Mouse (Mus musculus) lung, postnatal 0 days (tissue): ENCODE data around the gene Shmt2. TPM values are rescaled to one million over a fixed set of nuclear protein-coding genes. Genes with fewer than 3 reads are reported as not detected.
A peak's percentile ranks its signal among the peaks of the same experiment; 100 is the strongest.

Source experiments
- ATAC-seq: fragments of 200-750 bp; cut with Nextera tagmentation; 2 replicates; pipeline ENCODE4 v1.8.0; 2017; ENCODE audit warnings: moderate library complexity
- DNase-seq: peaks from one replicate; pipeline ENCODE4 v3.0.0-alpha.2; 2016; ENCODE audit warnings: low spot score
- H3K27ac ChIP-seq: fragments of 300-500 bp; sonication (generic); 2 replicates; pipeline ENCODE4 v1.5.1; 2014; ENCODE audit warnings: antibody characterized with exemption, mild to moderate bottlenecking, low read length, mixed read lengths
- H3K27me3 ChIP-seq: fragments of 300-500 bp; sonication (generic); replicated peaks from 2 replicates; pipeline ENCODE4 v1.6.1; 2014; ENCODE audit warnings: low read length, mixed read lengths; ENCODE audit not compliant: insufficient read depth
- H3K36me3 ChIP-seq: fragments of 300-500 bp; sonication (generic); 2 replicates; pipeline ENCODE4 v1.6.1; 2014; ENCODE audit warnings: low read length, mixed read lengths; ENCODE audit not compliant: insufficient read depth
- H3K4me1 ChIP-seq: fragments of 300-500 bp; sonication (generic); 2 replicates; pipeline ENCODE4 v1.6.1; 2014; ENCODE audit warnings: antibody characterized with exemption, low read depth, low read length, mixed read lengths; ENCODE audit not compliant: insufficient read depth
- H3K4me2 ChIP-seq: fragments of 300-500 bp; sonication (generic); replicated peaks from 2 replicates; pipeline ENCODE4 v1.6.1; 2014; ENCODE audit warnings: low read depth, mild to moderate bottlenecking, low read length, moderate library complexity, mixed read lengths
- H3K4me3 ChIP-seq: fragments of 300-500 bp; sonication (generic); 2 replicates; pipeline ENCODE4 v1.5.1; 2014; ENCODE audit warnings: low read depth, low read length
- H3K9ac ChIP-seq: fragments of 300-500 bp; sonication (generic); replicated peaks from 2 replicates; pipeline ENCODE4 v1.6.1; 2014; ENCODE audit warnings: low read depth, mild to moderate bottlenecking
- H3K9me3 ChIP-seq: fragments of 300-500 bp; sonication (generic); 2 replicates; pipeline ENCODE4 v1.6.1; 2016; ENCODE audit warnings: low read length, mixed read lengths
- CTCF ChIP-seq: IDR thresholded peaks from 2 replicates; pipeline ENCODE4 v1.5.1; 2016; ENCODE audit warnings: antibody characterized with exemption, mild to moderate bottlenecking
- EP300 ChIP-seq: IDR thresholded peaks from 2 replicates; pipeline ENCODE4 v1.6.1; 2016; ENCODE audit warnings: antibody characterized with exemption, mild to moderate bottlenecking, control low read depth
- WGBS: fragments of 180-500 bp; shearing (Covaris S2); extraction: QIAGEN DNeasy Blood & Tissue Kit; methylation state at CpG from one replicate; pipeline ENCODE4 v1.1.7; 2014; 5-methylcytosine and 5-hydroxymethylcytosine counted together
- polyA plus RNA-seq: library from polyadenylated mRNA; unstranded; fragments of >200 nt; fragmentation: Nextera tagmentation; extraction: Ambion mirVana; gene quantifications from 2 replicates; pipeline ENCODE4 v1.2.1, GENCODE M21; 2015

Shmt2 gene
- polyA plus RNA-seq, 1 experiment from 2014 or later, result 27.1 TPM

DNA sequence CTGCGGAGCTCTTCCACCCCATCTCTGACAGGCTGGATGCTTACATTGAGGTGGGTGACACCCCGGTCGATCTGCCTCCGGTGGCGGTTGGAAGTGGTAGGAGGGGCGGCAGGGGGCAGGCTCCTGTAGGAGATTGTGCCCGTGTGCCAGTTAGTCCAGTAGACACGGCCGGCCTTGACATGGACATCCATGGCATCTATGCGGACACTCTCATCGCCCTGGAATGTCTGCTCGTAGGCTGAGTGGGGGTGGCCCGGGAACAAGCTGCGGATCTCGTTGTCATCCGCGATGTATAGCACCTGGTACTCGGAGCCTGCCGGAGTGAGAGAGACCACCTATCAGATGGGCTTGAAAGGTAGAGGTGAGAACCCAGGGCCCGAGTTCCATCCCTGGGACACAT is 22.1 kb upstream of the Shmt2 start:
- 84% methylated on average over 20 of the region's 20 CpGs for WGBS
- no peak overlapping the region for H3K4me3 ChIP-seq
- H3K4me1 ChIP-seq, result no peaks in the 10 kb centered on the region
- DNase-seq, result no peak
- no peak overlapping the region for H3K27ac ChIP-seq
- ATAC-seq, result no peak
- no peak for TF ChIP-seq EP300
- no peak for TF ChIP-seq CTCF
- peaks cover 14% of the 10 kb centered on the region; the same call in 1 of the 2 replicates for H3K36me3 ChIP-seq
- no peak overlapping the region for H3K9ac ChIP-seq
- H3K4me2 ChIP-seq, result no peak overlapping the region
- H3K27me3 ChIP-seq, result no peaks in the 10 kb centered on the region
- no peaks in the 10 kb centered on the region for H3K9me3 ChIP-seq

DNA sequence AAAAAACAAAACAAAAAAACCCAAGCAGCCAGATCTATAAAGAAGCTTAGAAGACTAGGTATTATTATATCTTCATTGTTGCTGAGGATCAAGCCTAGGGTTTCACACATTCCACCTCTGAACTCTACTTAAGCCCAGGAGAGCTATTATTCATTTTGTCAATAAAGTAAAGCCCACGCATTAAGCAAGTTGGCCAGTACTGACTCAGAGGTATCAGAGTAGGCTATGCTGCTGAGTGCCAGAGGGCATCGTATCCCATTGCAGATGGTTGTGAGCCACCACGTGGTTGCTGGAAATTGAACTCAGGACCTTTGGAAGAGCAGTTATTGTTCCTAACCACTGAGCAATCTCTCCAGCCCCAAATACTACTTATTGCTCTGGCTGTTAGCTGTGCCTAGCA is 21.7 kb upstream of the Shmt2 start:
- Histone ChIP-seq H3K4me1 (no peaks in the 10 kb centered on the region), H3K4me2 (no peak overlapping the region), H3K36me3 (peaks cover 14% of the 10 kb centered on the region), H3K9me3 (no peaks in the 10 kb centered on the region), H3K4me3 (no peak overlapping the region), H3K27me3 (no peaks in the 10 kb centered on the region), H3K27ac (no peak overlapping the region), H3K9ac (no peak overlapping the region)
- TF ChIP-seq EP300 (no peak), CTCF (no peak)
- ATAC-seq (no peak), DNase-seq (no peak)
- 70% methylated on average over 3 of the region's 3 CpGs for WGBS

DNA sequence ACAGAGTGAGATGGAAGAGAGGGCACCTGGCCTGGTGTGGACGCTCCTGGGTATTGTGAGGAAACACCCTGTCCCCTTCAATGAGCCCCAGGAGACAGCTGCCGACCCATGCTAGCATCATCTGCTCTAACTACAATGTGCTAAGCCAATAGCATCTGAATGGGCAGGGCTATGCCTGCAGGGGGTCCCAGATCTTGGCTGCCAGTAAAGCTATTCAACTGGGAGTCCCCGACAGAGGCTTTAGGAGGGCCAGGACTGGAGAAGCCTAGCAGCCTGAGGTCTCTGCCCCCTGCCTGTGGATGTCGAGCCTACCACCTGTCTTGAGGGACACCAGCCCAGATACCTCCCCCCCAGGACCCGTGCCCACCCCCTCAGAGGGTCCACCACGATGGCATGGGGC is 20.5 kb upstream of the Shmt2 start:
- H3K9ac ChIP-seq, result no peak overlapping the region
- no peak overlapping the region for H3K27ac ChIP-seq
- H3K4me2 ChIP-seq, result no peak overlapping the region
- TF ChIP-seq EP300 (no peak), CTCF (no peak)
- H3K36me3 ChIP-seq, result peaks cover 7% of the 10 kb centered on the region
- 58% methylated on average over 6 of the region's 6 CpGs for WGBS
- H3K4me1 ChIP-seq, result no peaks in the 10 kb centered on the region
- no peak for ATAC-seq
- no peaks in the 10 kb centered on the region for H3K9me3 ChIP-seq
- DNase-seq, result no peak
- H3K27me3 ChIP-seq, result no peaks in the 10 kb centered on the region
- H3K4me3 ChIP-seq, result no peak overlapping the region

DNA sequence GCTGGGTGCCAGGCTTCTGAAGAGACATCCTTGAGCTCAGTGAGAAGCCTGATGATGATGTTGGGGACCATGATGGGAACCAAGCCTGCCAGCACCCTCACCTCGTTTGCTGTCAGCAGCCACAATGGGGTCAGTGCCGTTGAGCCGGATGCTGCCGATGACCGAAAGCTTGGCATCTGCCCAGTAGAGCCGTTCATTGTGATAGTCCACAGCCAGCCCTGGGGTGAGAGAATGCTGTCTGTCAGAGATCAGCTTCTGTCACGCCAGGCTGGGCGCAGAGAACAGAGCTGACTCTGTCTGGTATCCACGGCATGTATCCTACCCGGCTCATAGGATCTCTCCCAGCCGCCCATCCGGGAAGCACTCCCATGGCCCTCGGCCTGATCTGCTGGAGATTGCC is 19.8 kb upstream of the Shmt2 start:
- peaks cover 7% of the 10 kb centered on the region for H3K36me3 ChIP-seq
- WGBS, result 78% methylated on average over 13 of the region's 13 CpGs
- ATAC-seq, result no peak

DNA sequence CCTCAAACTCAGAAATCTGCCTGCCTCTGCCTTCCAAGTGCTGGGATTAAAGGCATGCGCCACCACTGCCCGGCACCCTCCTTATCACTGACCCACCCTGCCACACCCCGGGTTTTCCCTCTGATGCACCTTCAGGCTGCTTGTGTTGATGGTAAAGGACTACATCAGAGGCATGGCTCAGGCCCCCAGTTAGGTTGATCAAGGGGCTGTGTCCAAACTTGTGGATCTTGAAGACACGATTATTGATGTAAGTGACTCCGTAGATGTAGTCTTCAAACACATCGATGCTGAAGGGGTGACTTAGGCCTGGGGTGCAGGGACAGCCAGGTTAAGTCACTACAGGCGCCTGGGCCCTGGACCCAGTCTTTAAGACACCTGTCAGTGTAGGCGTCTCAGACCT is 19.3 kb upstream of the Shmt2 start:
- Histone ChIP-seq H3K4me3 (no peak overlapping the region), H3K27me3 (0 out of 2 replicates have a peak, but pooled peaks cover under 1% of the 10 kb centered on the region), H3K27ac (no peak overlapping the region), H3K36me3 (peaks cover 7% of the 10 kb centered on the region), H3K4me1 (no peaks in the 10 kb centered on the region), H3K9ac (no peak overlapping the region), H3K4me2 (no peak overlapping the region), H3K9me3 (no peaks in the 10 kb centered on the region)
- ATAC-seq (no peak), DNase-seq (no peak)
- 91% methylated on average over 8 of the region's 8 CpGs for WGBS
- no peak for TF ChIP-seq CTCF
- no peak for TF ChIP-seq EP300

More for the DNA sequence above, 19.8 kb upstream of the Shmt2 start:
- no peaks in the 10 kb centered on the region for H3K4me1 ChIP-seq
- no peak overlapping the region for H3K9ac ChIP-seq
- H3K4me3 ChIP-seq, result no peak overlapping the region
- no peak for DNase-seq
- no peaks in the 10 kb centered on the region for H3K27me3 ChIP-seq
- no peak overlapping the region for H3K4me2 ChIP-seq
- TF ChIP-seq EP300, result no peak
- no peak for TF ChIP-seq CTCF
- no peak overlapping the region for H3K27ac ChIP-seq
- no peaks in the 10 kb centered on the region for H3K9me3 ChIP-seq

DNA sequence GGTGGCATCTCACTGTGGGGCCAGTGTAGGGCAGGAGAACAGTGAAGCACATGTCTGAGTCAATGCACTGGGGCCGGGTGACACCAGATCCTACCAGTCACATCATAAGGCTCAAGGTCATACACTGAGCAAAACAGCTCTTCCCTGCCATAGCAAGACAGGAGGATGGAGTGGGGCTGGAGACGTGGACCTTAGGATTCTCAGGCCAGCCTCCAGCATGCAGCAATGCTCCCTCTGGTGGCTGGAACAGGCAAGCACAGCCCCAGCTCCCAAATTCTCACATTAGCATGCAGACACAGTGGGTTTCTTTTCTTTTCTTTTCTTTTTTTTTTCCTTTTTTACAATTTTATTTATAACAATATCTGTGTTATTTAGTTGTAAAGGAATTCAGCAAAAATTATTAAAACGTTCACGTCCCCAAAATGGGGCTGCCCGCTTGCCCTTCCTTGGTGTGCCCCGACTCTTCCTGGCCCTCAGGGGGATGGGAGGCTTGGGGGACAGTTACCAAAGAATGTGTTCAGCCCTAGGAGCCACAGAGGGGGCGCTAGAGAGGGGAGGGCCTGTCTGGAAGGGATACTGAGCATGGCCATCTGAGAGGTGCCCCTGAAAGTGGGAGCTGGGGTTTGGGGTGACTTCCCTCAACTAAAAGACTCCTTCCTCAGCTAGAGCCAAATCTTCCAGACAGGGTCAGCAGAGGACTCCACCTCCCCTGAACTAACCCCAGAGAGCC is 15.8 kb upstream of the Shmt2 start:
- no peak overlapping the region for H3K27ac ChIP-seq
- ATAC-seq (peak; percentile 38), DNase-seq (peak; percentile 86)
- peaks cover 7% of the 10 kb centered on the region for H3K36me3 ChIP-seq
- H3K4me1 ChIP-seq, result peaks cover 4% of the 10 kb centered on the region; the same call in 1 of the 2 replicates
- H3K4me3 ChIP-seq, result no peak overlapping the region
- no peaks in the 10 kb centered on the region for H3K9me3 ChIP-seq
- WGBS, result 31% methylated on average over 7 of the region's 7 CpGs
- H3K4me2 ChIP-seq, result no peak overlapping the region
- TF ChIP-seq EP300 (no peak), CTCF (peak; percentile 96)
- no peak overlapping the region for H3K9ac ChIP-seq
- H3K27me3 ChIP-seq, result peaks cover 27% of the 10 kb centered on the region
